Mouse (Mus musculus) forebrain, embryonic 13.5 days (tissue): ENCODE measurements at regions not wholly inside any gene's neighbourhood (a gene's known extent, or its start where the extent isn't known, plus 50 kb on each side); places are given as distances from the start of the nearest gene placed in this dataset.

Experiments used
- ATAC-seq: fragments of 200-750 bp; cut with Nextera tagmentation; 2 replicates; pipeline ENCODE4 v1.8.0; 2017
- H3K27ac ChIP-seq: fragments of 300-500 bp; sonication (generic); 2 replicates; pipeline ENCODE4 v1.5.1; 2015; ENCODE audit warnings: inconsistent platforms, mild to moderate bottlenecking, moderate library complexity
- H3K27me3 ChIP-seq: fragments of 300-500 bp; sonication (generic); 2 replicates; pipeline ENCODE4 v1.6.1; 2015; ENCODE audit warnings: mild to moderate bottlenecking, inconsistent platforms
- H3K36me3 ChIP-seq: fragments of 300-500 bp; sonication (generic); 2 replicates; pipeline ENCODE4 v1.6.1; 2015; ENCODE audit warnings: mild to moderate bottlenecking, inconsistent platforms; ENCODE audit not compliant: poor library complexity, severe bottlenecking
- H3K4me1 ChIP-seq: fragments of 300-500 bp; sonication (generic); 2 replicates; pipeline ENCODE4 v1.6.1; 2015; ENCODE audit warnings: inconsistent platforms
- H3K4me2 ChIP-seq: fragments of 300-500 bp; sonication (generic); 2 replicates; pipeline ENCODE4 v1.6.1; 2015; ENCODE audit warnings: inconsistent platforms, mild to moderate bottlenecking, moderate library complexity
- H3K4me3 ChIP-seq: fragments of 300-500 bp; sonication (generic); 2 replicates; pipeline ENCODE4 v1.5.1; 2015; ENCODE audit warnings: mild to moderate bottlenecking, inconsistent platforms
- H3K9ac ChIP-seq: fragments of 300-500 bp; sonication (generic); 2 replicates; pipeline ENCODE4 v1.6.1; 2015; ENCODE audit warnings: mild to moderate bottlenecking, inconsistent platforms
- H3K9me3 ChIP-seq: fragments of 300-500 bp; sonication (generic); replicated peaks from 2 replicates; pipeline ENCODE4 v1.6.1; 2016; ENCODE audit warnings: inconsistent platforms
- WGBS: fragments of 180-500 bp; shearing (Covaris S2); methylation state at CpG from one replicate; pipeline ENCODE4 v1.1.7; 2015; 5-methylcytosine and 5-hydroxymethylcytosine counted together

- Histone ChIP-seq H3K9ac (no peak overlapping the region), H3K4me2 (no peak overlapping the region), H3K4me3 (no peak overlapping the region), H3K4me1 (no peaks in the 10 kb centered on the region), H3K9me3 (no peaks in the 10 kb centered on the region), H3K36me3 (no peaks in the 10 kb centered on the region), H3K27ac (no peak overlapping the region), H3K27me3 (no peaks in the 10 kb centered on the region)
- WGBS = 83% methylated on average over 1 of the region's 1 CpGs
- no peak for ATAC-seq
Measured at GRCm38 (mm10) chr16:80398118-80398517, 802.4 kb upstream of the Ncam2 start.

GRCm38 (mm10) chr16:80404399-80404798 is 796.1 kb upstream of the Ncam2 start:
- H3K27ac ChIP-seq = no peak overlapping the region
- no peaks in the 10 kb centered on the region for H3K36me3 ChIP-seq
- no peaks in the 10 kb centered on the region for H3K27me3 ChIP-seq
- WGBS = 56% methylated on average over 2 of the region's 2 CpGs
- peak; percentile 57; the same call in 1 of the 2 replicates for ATAC-seq
- H3K9ac ChIP-seq = no peak overlapping the region
- no peak overlapping the region for H3K4me2 ChIP-seq
- no peaks in the 10 kb centered on the region for H3K9me3 ChIP-seq
- H3K4me1 ChIP-seq = no peaks in the 10 kb centered on the region
- H3K4me3 ChIP-seq = no peak overlapping the region

- H3K4me2 ChIP-seq = no peak overlapping the region
- no peaks in the 10 kb centered on the region for H3K27me3 ChIP-seq
- no peaks in the 10 kb centered on the region for H3K9me3 ChIP-seq
- no peak overlapping the region for H3K9ac ChIP-seq
- no peaks in the 10 kb centered on the region for H3K4me1 ChIP-seq
- no peaks in the 10 kb centered on the region for H3K36me3 ChIP-seq
- no peak for ATAC-seq
- no peak overlapping the region for H3K4me3 ChIP-seq
- no peak overlapping the region for H3K27ac ChIP-seq
Measured at GRCm38 (mm10) chr16:80408621-80409020, 791.9 kb upstream of the Ncam2 start.
